Mouse (Mus musculus) C2C12 (cell line): Measurements from ENCODE around the gene Stk17b. TPM values are rescaled to one million over a fixed set of nuclear protein-coding genes. Genes with fewer than 3 reads are reported as not detected.

Source experiments
- H3K27me3 ChIP-seq: one replicate; pipeline ENCODE4 v1.6.1; 2011; ENCODE audit not compliant: control insufficient read depth, insufficient read depth, insufficient read length
- H3K36me3 ChIP-seq: one replicate; pipeline ENCODE4 v1.6.1; 2011; ENCODE audit not compliant: control insufficient read depth, insufficient read depth
- H3K4me3 ChIP-seq: one replicate; pipeline ENCODE4 v1.5.1; 2011; ENCODE audit warnings: mild to moderate bottlenecking, control low read depth; ENCODE audit not compliant: poor library complexity, insufficient read depth, severe bottlenecking
- H3K79me2 ChIP-seq: one replicate; pipeline ENCODE4 v1.6.1; 2011; ENCODE audit not compliant: control insufficient read depth, insufficient read depth
- H3K79me3 ChIP-seq: one replicate; pipeline ENCODE4 v1.6.1; 2011; ENCODE audit warnings: low read depth, control low read depth
- H3ac ChIP-seq: one replicate; pipeline ENCODE3; 2011; ENCODE audit warnings: low read depth; ENCODE audit not compliant: control insufficient read depth, insufficient read length
- CEBPB ChIP-seq: IDR thresholded peaks from one replicate; pipeline ENCODE4 v1.6.1; 2011; ENCODE audit warnings: low read depth, mild to moderate bottlenecking, control low read depth, moderate library complexity
- CTCF ChIP-seq: IDR thresholded peaks from one replicate; pipeline ENCODE4 v1.5.1; 2011; ENCODE audit not compliant: control insufficient read depth, insufficient read depth, insufficient read length
- FOSL1 ChIP-seq: IDR thresholded peaks from one replicate; pipeline ENCODE4 v1.8.0; 2011; ENCODE audit warnings: mild to moderate bottlenecking, low read length; ENCODE audit not compliant: poor library complexity, insufficient read depth, severe bottlenecking
- MAX ChIP-seq: IDR thresholded peaks from one replicate; pipeline ENCODE4 v1.6.1; 2011; ENCODE audit warnings: mild to moderate bottlenecking, control low read depth
- MYOD1 ChIP-seq: IDR thresholded peaks from one replicate; pipeline ENCODE4 v1.6.1; 2011; ENCODE audit warnings: low read depth; ENCODE audit not compliant: control insufficient read depth, insufficient read length
- MYOG ChIP-seq: IDR thresholded peaks from one replicate; pipeline ENCODE4 v1.6.1; 2011; ENCODE audit not compliant: control insufficient read depth, insufficient read length; ENCODE audit errors: extremely low read depth
- USF1 ChIP-seq: IDR thresholded peaks from one replicate; pipeline ENCODE4 v1.6.1; 2011; ENCODE audit warnings: low read depth, mild to moderate bottlenecking, control low read depth, moderate library complexity
- polyA plus RNA-seq: library from polyadenylated mRNA; unstranded; fragments of >200 nt; fragmentation: generic; extraction: Trizol; gene quantifications from one replicate; pipeline ENCODE4 v1.2.1, GENCODE M21; 2012; ENCODE audit warnings: missing spikeins

Gene Stk17b
- polyA plus RNA-seq, 1 experiment, result 7.3 TPM

- TF ChIP-seq USF1 (no peak), MYOD1 (no peak), MYOG (no peak), CEBPB (no peak), CTCF (no peak), FOSL1 (no peak), MAX (no peak)
- H3K79me3 ChIP-seq, result no peaks in the 10 kb centered on the region
Observed at GRCm38 (mm10) chr1:53794279-53794678, 9.3 kb upstream of the Stk17b start.

DNA sequence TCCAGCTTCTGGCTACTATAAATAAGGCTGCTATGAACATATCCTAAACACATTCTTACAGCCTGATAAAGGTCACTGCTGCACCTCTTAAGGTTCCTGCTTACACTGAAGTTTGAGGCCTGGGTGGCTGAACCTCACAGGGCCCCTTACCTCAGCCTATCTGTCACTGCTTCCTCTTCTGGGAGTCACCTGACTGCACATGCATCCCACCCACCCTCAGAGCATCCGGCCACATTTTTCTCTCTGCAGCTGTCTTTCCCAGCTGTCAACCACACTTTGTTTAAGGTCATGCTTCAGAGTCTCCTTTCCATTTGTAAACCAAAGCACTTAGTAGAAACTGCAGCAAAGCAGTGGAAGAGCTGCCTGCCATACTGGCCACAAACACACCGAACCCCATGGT lies 6.3 kb upstream of the Stk17b start:
- Histone ChIP-seq H3K36me3 (no peaks in the 10 kb centered on the region), H3K79me3 (no peaks in the 10 kb centered on the region), H3K79me2 (no peaks in the 10 kb centered on the region), H3K4me3 (no peak overlapping the region), H3K27me3 (no peaks in the 10 kb centered on the region), H3ac (no peak overlapping the region)
- no peak for TF ChIP-seq USF1
- TF ChIP-seq CEBPB, result no peak
- TF ChIP-seq CTCF, result no peak
- no peak for TF ChIP-seq MAX
- TF ChIP-seq FOSL1, result no peak
- TF ChIP-seq MYOD1, result no peak
- no peak for TF ChIP-seq MYOG

More at GRCm38 (mm10) chr1:53794279-53794678, 9.3 kb upstream of the Stk17b start:
- Histone ChIP-seq H3K79me2 (no peaks in the 10 kb centered on the region), H3K27me3 (no peaks in the 10 kb centered on the region), H3K36me3 (no peaks in the 10 kb centered on the region), H3ac (no peak overlapping the region), H3K4me3 (no peak overlapping the region)

- peaks cover 49% of the 10 kb centered on the region for H3K79me3 ChIP-seq
- peak overlapping the region; percentile 77 for H3K4me3 ChIP-seq
- no peaks in the 10 kb centered on the region for H3K27me3 ChIP-seq
- no peaks in the 10 kb centered on the region for H3K36me3 ChIP-seq
- H3ac ChIP-seq, result peak overlapping the region; percentile 84
- no peak for TF ChIP-seq CTCF
- TF ChIP-seq FOSL1, result no peak
- TF ChIP-seq CEBPB, result no peak
- TF ChIP-seq MYOG, result no peak
- no peak for TF ChIP-seq USF1
- TF ChIP-seq MYOD1, result no peak
- no peak for TF ChIP-seq MAX
- H3K79me2 ChIP-seq, result peaks cover 56% of the 10 kb centered on the region
Observed at GRCm38 (mm10) chr1:53784291-53784720, 718 bp downstream of the Stk17b start.

- H3K4me3 ChIP-seq, result no peak overlapping the region
- no peaks in the 10 kb centered on the region for H3K36me3 ChIP-seq
- TF ChIP-seq MYOD1, result no peak
- peaks cover 59% of the 10 kb centered on the region for H3K79me3 ChIP-seq
- H3K27me3 ChIP-seq, result no peaks in the 10 kb centered on the region
- no peak overlapping the region for H3ac ChIP-seq
- peaks cover 69% of the 10 kb centered on the region for H3K79me2 ChIP-seq
Observed at GRCm38 (mm10) chr1:53782956-53783355, 2.1 kb downstream of the Stk17b start.

DNA sequence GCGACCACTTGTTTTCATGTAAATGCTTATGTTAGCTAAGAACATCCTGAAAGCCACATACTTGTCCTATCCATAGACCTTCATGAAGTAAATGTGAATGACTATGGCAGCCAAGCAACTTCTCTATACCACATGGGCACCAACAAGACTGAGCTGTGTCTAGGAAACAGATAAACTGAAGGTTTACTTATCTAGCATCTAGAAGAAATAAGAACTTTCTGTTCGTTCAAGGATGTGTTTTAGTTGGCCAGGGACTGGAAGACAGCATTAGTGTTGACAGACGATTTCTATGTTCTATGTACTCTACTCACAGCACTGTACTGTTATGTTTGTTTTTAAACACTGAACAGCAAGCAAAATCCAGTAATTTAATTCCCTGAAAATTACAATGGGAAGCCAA lies 2.9 kb downstream of the Stk17b start:
- Histone ChIP-seq H3K79me3 (peaks cover 65% of the 10 kb centered on the region), H3K4me3 (no peak overlapping the region), H3K79me2 (peaks cover 78% of the 10 kb centered on the region), H3ac (no peak overlapping the region), H3K36me3 (no peaks in the 10 kb centered on the region), H3K27me3 (no peaks in the 10 kb centered on the region)
- TF ChIP-seq MYOG, result no peak
- no peak for TF ChIP-seq MYOD1
- no peak for TF ChIP-seq USF1

GRCm38 (mm10) chr1:53781311-53781710 lies 3.7 kb downstream of the Stk17b start:
- peaks cover 71% of the 10 kb centered on the region for H3K79me3 ChIP-seq
- H3K4me3 ChIP-seq, result no peak overlapping the region
- TF ChIP-seq USF1 (no peak), CTCF (no peak), MYOD1 (no peak), FOSL1 (no peak), MYOG (no peak), MAX (no peak), CEBPB (no peak)
- H3K79me2 ChIP-seq, result peaks cover 85% of the 10 kb centered on the region
- no peak overlapping the region for H3ac ChIP-seq
- no peaks in the 10 kb centered on the region for H3K27me3 ChIP-seq
- H3K36me3 ChIP-seq, result no peaks in the 10 kb centered on the region
